Mouse (Mus musculus) forebrain, embryonic 12.5 days (tissue): Measurements from ENCODE around the gene Scrn1. TPM values are rescaled to one million over a fixed set of nuclear protein-coding genes. Genes with fewer than 3 reads are reported as not detected.

ENCODE experiments used
- ATAC-seq: fragments of 200-750 bp; cut with Nextera tagmentation; 2 replicates; pipeline ENCODE4 v1.8.0; 2017; ENCODE audit warnings: moderate TSS enrichment; ENCODE audit not compliant: low FRiP score
- H3K27ac ChIP-seq: fragments of 300-500 bp; sonication (generic); 2 replicates; pipeline ENCODE4 v1.5.1; 2016; ENCODE audit warnings: mild to moderate bottlenecking
- H3K27me3 ChIP-seq: fragments of 300-500 bp; sonication (generic); 2 replicates; pipeline ENCODE4 v1.6.1; 2016; ENCODE audit warnings: mild to moderate bottlenecking
- H3K36me3 ChIP-seq: fragments of 300-500 bp; sonication (generic); replicated peaks from 2 replicates; pipeline ENCODE4 v1.6.1; 2016; ENCODE audit warnings: mild to moderate bottlenecking
- H3K4me1 ChIP-seq: fragments of 300-500 bp; sonication (generic); 2 replicates; pipeline ENCODE4 v1.6.1; 2016
- H3K4me2 ChIP-seq: fragments of 300-500 bp; sonication (generic); 2 replicates; pipeline ENCODE4 v1.6.1; 2016; ENCODE audit warnings: mild to moderate bottlenecking, moderate library complexity
- H3K4me3 ChIP-seq: fragments of 300-500 bp; sonication (generic); replicated peaks from 2 replicates; pipeline ENCODE4 v1.5.1; 2016; ENCODE audit warnings: mild to moderate bottlenecking
- H3K9ac ChIP-seq: fragments of 300-500 bp; sonication (generic); 2 replicates; pipeline ENCODE4 v1.6.1; 2016; ENCODE audit warnings: mild to moderate bottlenecking
- H3K9me3 ChIP-seq: fragments of 300-500 bp; sonication (generic); 2 replicates; pipeline ENCODE4 v1.6.1; 2016
- WGBS: fragments of 180-500 bp; shearing (Covaris S2); methylation state at CpG from one replicate; pipeline ENCODE4 v1.1.7; 2016; 5-methylcytosine and 5-hydroxymethylcytosine counted together
- polyA plus RNA-seq: library from polyadenylated mRNA; unstranded; fragments of >200 nt; fragmentation: Nextera tagmentation; extraction: Ambion mirVana; gene quantifications from 2 replicates; pipeline ENCODE4 v1.2.1, GENCODE M21; 2016

Gene Scrn1
- polyA plus RNA-seq, 1 experiment from 2014 or later = 119 TPM

DNA sequence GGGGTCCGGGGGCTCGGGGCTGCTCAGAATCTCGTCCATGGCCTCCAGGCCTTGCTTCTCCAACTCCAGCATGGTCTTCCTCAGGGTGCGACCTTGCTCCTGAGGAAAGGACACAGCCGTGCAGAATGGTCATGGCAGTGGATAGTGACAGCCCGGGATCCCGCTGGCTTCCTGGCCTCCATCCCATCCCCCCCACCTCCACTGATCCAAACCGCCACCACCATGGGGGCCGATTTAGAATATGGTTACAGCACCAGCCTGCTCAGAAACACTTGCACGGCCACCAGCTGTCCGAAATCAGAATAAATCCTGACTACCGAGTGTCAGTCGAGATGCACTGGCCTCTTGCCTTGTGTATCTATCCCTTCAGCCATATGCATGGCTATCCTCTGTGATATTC, 57.0 kb downstream of the Scrn1 start:
- Histone ChIP-seq H3K9ac (no peak overlapping the region), H3K27me3 (no peaks in the 10 kb centered on the region), H3K4me1 (peaks cover 25% of the 10 kb centered on the region), H3K36me3 (peaks cover 60% of the 10 kb centered on the region), H3K9me3 (no peaks in the 10 kb centered on the region), H3K4me3 (no peak overlapping the region), H3K27ac (no peak overlapping the region; the same call in 1 of the 2 replicates), H3K4me2 (no peak overlapping the region)
- WGBS = 90% methylated on average over 13 of the region's 13 CpGs
- ATAC-seq = no peak

- Histone ChIP-seq H3K36me3 (peaks cover 51% of the 10 kb centered on the region), H3K27me3 (no peaks in the 10 kb centered on the region), H3K27ac (peak overlapping the region; percentile 85), H3K4me3 (no peak overlapping the region), H3K9ac (no peak overlapping the region), H3K4me2 (peak overlapping the region; percentile 10; the same call in 1 of the 2 replicates), H3K9me3 (no peaks in the 10 kb centered on the region), H3K4me1 (peaks cover 25% of the 10 kb centered on the region)
- peak; percentile 69 for ATAC-seq
- 34% methylated on average over 6 of the region's 6 CpGs for WGBS
Observed at GRCm38 (mm10) chr6:54508256-54508793, 58.0 kb downstream of the Scrn1 start.

DNA sequence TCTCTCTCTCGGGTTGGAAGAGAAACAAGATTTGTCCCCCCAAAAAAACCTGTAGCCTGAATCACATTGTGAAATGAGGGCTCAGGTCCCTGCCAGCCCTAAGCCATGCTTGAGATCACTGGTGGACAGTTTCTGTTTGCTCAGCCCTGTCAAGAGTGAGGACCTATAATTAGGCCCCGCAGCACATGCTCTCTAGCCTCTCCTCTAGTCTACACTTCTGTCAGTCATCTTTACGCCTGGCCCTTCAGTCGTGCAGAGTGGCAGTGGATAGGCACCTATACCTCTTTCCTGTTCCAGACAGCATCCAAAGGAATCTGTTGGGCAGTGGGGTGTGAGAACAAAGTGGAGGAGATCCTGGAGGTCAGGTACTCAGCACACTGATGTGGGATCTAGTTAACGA, 58.5 kb downstream of the Scrn1 start:
- H3K27ac ChIP-seq = peak overlapping the region; percentile 85
- H3K27me3 ChIP-seq = no peaks in the 10 kb centered on the region
- no peak overlapping the region for H3K4me2 ChIP-seq
- no peaks in the 10 kb centered on the region for H3K9me3 ChIP-seq
- WGBS = 47% methylated on average over 5 of the region's 5 CpGs
- H3K36me3 ChIP-seq = peaks cover 48% of the 10 kb centered on the region
- H3K4me3 ChIP-seq = no peak overlapping the region
- H3K4me1 ChIP-seq = peaks cover 25% of the 10 kb centered on the region
- no peak overlapping the region for H3K9ac ChIP-seq
- ATAC-seq = peak; percentile 56

- no peaks in the 10 kb centered on the region for H3K9me3 ChIP-seq
- H3K9ac ChIP-seq = no peak overlapping the region
- no peak overlapping the region for H3K27ac ChIP-seq
- peaks cover 25% of the 10 kb centered on the region for H3K4me1 ChIP-seq
- WGBS = 49% methylated on average over 8 of the region's 8 CpGs
- no peak overlapping the region for H3K4me3 ChIP-seq
- no peaks in the 10 kb centered on the region for H3K27me3 ChIP-seq
- no peak overlapping the region for H3K4me2 ChIP-seq
- H3K36me3 ChIP-seq = peaks cover 50% of the 10 kb centered on the region
- ATAC-seq = 0 out of 2 replicates have a peak, but pooled peaks have one; percentile 28
Observed at GRCm38 (mm10) chr6:54507002-54507401, 59.3 kb downstream of the Scrn1 start.

DNA sequence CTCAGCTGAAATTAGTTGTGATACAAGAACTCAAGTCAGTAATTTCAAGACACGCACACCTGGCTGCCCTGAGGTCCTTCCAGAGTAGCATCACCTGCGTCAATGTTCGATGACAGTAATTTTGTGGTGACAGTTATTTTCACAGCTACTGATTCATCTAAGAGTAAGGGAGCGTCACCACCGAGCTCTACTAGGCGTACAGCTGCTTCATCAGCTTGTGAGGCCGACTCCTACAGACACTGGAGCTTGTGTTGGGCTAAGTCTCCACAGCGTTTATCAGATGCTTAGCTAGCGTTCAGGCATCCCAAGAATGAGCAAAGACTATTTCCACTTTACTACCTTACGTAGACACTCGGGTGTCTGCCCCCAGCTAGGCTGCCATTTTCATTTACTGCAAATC, 60.0 kb downstream of the Scrn1 start:
- no peak for ATAC-seq
- peaks cover 50% of the 10 kb centered on the region for H3K36me3 ChIP-seq
- no peak overlapping the region for H3K27ac ChIP-seq
- peaks cover 25% of the 10 kb centered on the region for H3K4me1 ChIP-seq
- H3K4me3 ChIP-seq = no peak overlapping the region
- no peak overlapping the region for H3K9ac ChIP-seq
- no peaks in the 10 kb centered on the region for H3K27me3 ChIP-seq
- WGBS = 96% methylated on average over 11 of the region's 11 CpGs
- H3K9me3 ChIP-seq = no peaks in the 10 kb centered on the region
- no peak overlapping the region for H3K4me2 ChIP-seq

- ATAC-seq = no peak
- Histone ChIP-seq H3K27ac (no peak overlapping the region), H3K27me3 (no peaks in the 10 kb centered on the region), H3K36me3 (peaks cover 41% of the 10 kb centered on the region), H3K9me3 (no peaks in the 10 kb centered on the region), H3K4me3 (no peak overlapping the region), H3K9ac (no peak overlapping the region), H3K4me2 (no peak overlapping the region), H3K4me1 (peaks cover 8% of the 10 kb centered on the region)
- WGBS = 91% methylated on average over 6 of the region's 6 CpGs
Observed at GRCm38 (mm10) chr6:54502661-54503115, 63.6 kb downstream of the Scrn1 start.

GRCm38 (mm10) chr6:54496214-54496613, 70.1 kb downstream of the Scrn1 start:
- Histone ChIP-seq H3K4me3 (no peak overlapping the region), H3K9me3 (no peaks in the 10 kb centered on the region), H3K4me1 (peaks cover 19% of the 10 kb centered on the region), H3K4me2 (no peak overlapping the region), H3K27ac (no peak overlapping the region), H3K9ac (no peak overlapping the region), H3K36me3 (peaks cover 12% of the 10 kb centered on the region), H3K27me3 (no peaks in the 10 kb centered on the region)
- 81% methylated on average over 7 of the region's 7 CpGs for whole genome bisulfite sequencing
- no peak for ATAC-seq

DNA sequence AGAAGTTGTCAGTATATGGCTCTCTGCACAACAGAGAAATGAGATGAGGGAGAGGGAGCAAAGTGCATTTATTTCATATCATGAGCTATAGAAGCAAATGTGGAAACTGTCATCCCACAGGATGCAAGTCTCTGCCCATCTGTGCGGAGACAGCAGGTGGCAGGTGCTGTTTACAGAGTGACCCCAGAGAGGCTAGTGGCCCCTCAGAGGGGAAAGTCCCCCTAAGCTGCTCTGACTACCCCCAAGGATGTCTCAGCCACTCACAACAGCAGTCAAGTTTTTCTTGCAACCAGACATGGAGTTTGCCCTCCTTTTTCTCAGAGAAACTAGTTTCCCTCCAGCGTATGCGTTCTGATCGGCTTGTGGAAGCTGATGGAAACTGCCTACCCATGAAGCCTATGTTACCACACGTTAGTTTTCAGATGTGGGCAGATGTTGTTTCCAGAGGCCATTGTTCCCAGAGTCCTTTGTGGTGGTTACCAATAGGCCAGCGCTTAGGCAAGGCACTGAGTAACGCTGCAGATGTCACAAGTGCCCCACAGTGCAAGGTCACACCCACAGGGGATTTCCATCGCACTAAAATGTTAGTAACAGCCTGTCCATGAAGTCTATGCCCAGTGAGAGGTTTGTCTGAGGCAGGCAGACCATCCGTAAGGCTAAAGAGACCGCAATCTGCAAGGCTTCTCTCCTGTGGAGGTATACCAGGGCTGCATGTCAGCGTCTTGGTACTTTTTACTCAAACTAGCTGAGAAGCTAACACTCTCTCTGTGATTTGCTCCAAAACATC, 71.5 kb downstream of the Scrn1 start:
- 61% methylated on average over 11 of the region's 11 CpGs for WGBS
- no peak overlapping the region for H3K27ac ChIP-seq
- ATAC-seq = no peak

DNA sequence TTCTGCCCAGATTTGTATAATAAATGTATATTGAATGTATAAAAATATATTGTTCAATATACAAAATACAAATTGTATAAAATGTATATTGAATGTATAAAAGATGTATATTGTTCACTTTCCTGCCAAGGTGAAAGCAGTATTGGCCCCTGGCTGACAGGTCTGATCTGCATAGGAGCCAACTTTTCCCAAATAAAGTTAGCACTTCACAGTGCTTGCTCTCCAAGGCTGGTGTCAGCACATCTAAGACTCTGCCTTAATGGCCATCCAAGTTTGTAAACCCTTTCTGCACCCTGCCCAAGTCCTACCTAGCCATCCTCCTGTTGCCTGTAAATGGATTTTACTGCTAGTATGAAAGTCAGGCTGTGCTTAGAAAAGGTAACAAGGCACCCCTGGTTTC, 72.2 kb downstream of the Scrn1 start:
- no peak for ATAC-seq
- H3K27ac ChIP-seq = no peak overlapping the region
- no peaks in the 10 kb centered on the region for H3K36me3 ChIP-seq
- no peak overlapping the region for H3K4me3 ChIP-seq
- H3K9me3 ChIP-seq = no peaks in the 10 kb centered on the region
- H3K27me3 ChIP-seq = no peaks in the 10 kb centered on the region
- H3K4me1 ChIP-seq = peaks cover 19% of the 10 kb centered on the region
- no peak overlapping the region for H3K4me2 ChIP-seq
- H3K9ac ChIP-seq = no peak overlapping the region

More for the DNA sequence above, 71.5 kb downstream of the Scrn1 start:
- H3K4me3 ChIP-seq = no peak overlapping the region
- no peaks in the 10 kb centered on the region for H3K27me3 ChIP-seq
- no peaks in the 10 kb centered on the region for H3K9me3 ChIP-seq
- H3K36me3 ChIP-seq = no peaks in the 10 kb centered on the region
- peaks cover 19% of the 10 kb centered on the region for H3K4me1 ChIP-seq
- 0 out of 2 replicates have a peak overlapping the region, but pooled peaks have one; percentile 13 for H3K9ac ChIP-seq
- H3K4me2 ChIP-seq = no peak overlapping the region

DNA sequence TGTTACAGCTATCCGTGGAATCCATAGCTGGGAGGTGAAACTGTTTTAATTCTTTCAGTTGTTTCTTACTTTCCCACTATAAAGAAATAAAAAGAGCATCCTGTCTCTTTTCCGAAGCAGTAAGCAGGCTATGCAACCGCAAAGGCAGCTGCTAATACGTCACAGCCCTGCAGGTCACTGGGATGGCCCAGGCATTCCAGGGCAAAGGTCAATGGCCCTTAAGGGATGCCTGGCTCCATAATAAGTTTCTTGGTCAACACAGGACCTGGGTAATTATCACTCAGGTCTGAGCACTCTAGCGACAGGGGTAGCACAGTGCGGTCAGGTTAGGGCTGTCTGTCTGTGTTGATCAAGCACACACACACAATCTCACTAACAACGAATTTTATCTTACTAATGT, 75.2 kb downstream of the Scrn1 start:
- Histone ChIP-seq H3K4me3 (no peak overlapping the region), H3K36me3 (no peaks in the 10 kb centered on the region), H3K4me1 (peaks cover 17% of the 10 kb centered on the region), H3K9me3 (no peaks in the 10 kb centered on the region), H3K27ac (no peak overlapping the region), H3K9ac (no peak overlapping the region), H3K27me3 (0 out of 2 replicates have a peak, but pooled peaks cover 10% of the 10 kb centered on the region), H3K4me2 (no peak overlapping the region)
- 76% methylated on average over 7 of the region's 7 CpGs for WGBS
- no peak for ATAC-seq

- no peaks in the 10 kb centered on the region for H3K9me3 ChIP-seq
- peak overlapping the region; percentile 36; the same call in 1 of the 2 replicates for H3K4me3 ChIP-seq
- H3K36me3 ChIP-seq = no peaks in the 10 kb centered on the region
- 40% methylated on average over 6 of the region's 6 CpGs for WGBS
- ATAC-seq = no peak
- H3K27ac ChIP-seq = no peak overlapping the region
- H3K27me3 ChIP-seq = 0 out of 2 replicates have a peak, but pooled peaks cover 10% of the 10 kb centered on the region
- H3K4me1 ChIP-seq = peaks cover 15% of the 10 kb centered on the region
- peak overlapping the region; percentile 50; the same call in 1 of the 2 replicates for H3K9ac ChIP-seq
- peak overlapping the region; percentile 68 for H3K4me2 ChIP-seq
Observed at GRCm38 (mm10) chr6:54485973-54486569, 80.2 kb downstream of the Scrn1 start.

DNA sequence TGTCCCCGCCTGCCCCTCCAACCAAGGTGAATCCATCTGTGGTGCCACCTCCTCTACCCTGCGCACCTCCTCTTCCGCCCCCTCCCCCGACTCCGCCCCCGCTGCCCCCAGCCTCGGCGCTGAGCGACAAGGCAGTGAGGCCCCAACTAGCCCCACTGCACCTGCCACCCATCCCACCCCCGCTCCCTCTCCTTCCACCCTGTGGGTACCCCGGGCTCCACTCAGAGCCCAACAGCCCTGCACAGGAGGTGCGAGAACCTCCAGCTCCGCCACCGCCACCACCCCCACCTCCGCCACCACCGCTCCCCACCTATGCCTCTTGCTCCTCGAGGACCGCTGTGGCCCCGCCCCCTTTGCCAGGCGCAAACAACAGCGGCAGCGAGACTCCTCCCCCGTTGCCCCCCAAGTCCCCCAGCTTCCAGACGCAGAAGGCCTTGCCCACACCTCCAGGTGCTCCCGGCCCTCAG, 80.8 kb downstream of the Scrn1 start:
- 2% methylated on average over 23 of the region's 25 CpGs for WGBS
- Histone ChIP-seq H3K9ac (peak overlapping the region; percentile 50), H3K36me3 (no peaks in the 10 kb centered on the region), H3K9me3 (no peaks in the 10 kb centered on the region), H3K27me3 (0 out of 2 replicates have a peak, but pooled peaks cover 10% of the 10 kb centered on the region), H3K27ac (no peak overlapping the region), H3K4me3 (peak overlapping the region; percentile 36), H3K4me1 (peaks cover 15% of the 10 kb centered on the region), H3K4me2 (peak overlapping the region; percentile 68)
- ATAC-seq = peak; percentile 71
